Mouse (Mus musculus) right cerebral cortex, adult 18-20 months (tissue): ENCODE results near the gene Pomc.
A peak's percentile ranks its signal among the peaks of the same experiment; 100 is the strongest.
"Not testable (repeated sequence)": the region's sequence is repeated elsewhere in the genome, so short reads cannot be mapped to it uniquely, and the experiment has no call there.

Experiments
- DNase-seq: peaks from one replicate; pipeline ENCODE4 v3.0.0; 2022; ENCODE audit warnings: mixed read lengths

Pomc gene

DNA sequence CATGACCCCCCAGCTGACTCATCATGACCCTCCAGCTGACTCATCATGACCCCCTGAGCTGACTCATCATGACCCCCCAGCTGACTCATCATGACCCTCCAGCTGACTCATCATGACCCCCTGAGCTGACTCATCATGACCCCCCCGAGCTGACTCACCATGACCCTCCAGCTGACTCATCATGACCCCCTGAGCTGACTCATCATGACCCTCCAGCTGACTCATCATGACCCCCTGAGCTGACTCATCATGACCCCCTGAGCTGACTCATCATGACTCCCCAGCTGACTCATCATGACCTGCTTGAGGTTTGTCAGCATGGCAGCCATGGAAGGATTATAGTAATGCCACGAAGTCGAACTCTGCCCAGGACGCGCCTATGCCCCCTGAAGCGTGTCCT, 18.4 kb downstream of the Pomc start:
- not testable (repeated sequence) for DNase-seq

DNA sequence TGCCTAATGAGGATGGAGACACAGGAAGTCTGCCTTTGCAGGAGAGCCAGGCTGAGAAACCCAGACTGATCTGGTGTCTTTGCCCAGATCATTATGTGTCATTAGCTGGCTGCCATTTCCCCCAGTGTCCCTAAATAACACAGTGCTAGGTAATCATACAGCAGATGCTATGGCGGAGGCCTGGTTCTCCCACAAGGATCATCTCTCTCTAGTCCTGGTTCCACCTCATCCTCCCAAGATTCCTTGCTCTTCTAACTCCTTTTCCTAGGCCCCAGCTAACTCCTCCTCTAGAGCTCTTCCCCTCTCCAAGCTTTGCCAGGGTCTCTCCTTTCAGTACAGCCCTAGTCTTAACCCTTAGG, 26.2 kb downstream of the Pomc start:
- DNase-seq, result no peak

DNA sequence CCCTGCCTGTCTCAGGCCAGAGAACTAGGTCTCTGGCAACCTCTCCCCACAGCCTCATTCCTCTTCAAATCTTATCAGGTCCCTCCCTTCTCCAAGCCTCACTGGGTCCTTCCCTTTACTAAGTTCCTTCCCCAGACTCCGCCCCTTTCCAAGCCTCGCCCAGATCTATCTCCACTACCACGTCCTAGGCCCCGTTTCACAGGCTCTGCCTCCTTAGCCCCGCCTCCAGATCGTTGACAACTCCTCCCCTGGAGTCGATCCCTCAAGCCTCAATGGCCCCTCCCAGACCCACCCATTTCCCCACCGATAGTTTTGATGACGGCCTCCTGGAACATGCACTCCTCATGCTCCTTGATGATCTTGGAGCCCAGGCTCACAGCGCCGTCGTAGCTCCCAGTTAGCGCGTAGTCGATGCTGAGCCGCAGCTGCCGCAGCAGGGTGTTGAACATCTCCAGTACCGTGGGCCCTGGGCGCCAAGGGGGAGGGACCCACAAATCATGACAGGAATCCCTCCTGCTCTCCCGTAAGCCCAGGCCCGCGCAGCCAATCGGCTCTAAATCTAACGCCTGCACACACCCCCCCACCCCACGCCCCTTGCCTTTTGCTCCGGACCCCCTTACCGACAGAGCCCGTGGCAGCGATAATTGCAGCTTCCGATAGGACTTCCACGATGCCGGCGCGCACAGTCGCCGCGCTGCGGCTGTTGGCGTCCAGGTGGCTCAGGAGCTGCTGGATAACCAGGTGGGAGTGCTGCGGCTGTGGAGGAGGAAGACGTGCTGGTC, 26.8 kb downstream of the Pomc start:
- peak; percentile 85 for DNase-seq

DNA sequence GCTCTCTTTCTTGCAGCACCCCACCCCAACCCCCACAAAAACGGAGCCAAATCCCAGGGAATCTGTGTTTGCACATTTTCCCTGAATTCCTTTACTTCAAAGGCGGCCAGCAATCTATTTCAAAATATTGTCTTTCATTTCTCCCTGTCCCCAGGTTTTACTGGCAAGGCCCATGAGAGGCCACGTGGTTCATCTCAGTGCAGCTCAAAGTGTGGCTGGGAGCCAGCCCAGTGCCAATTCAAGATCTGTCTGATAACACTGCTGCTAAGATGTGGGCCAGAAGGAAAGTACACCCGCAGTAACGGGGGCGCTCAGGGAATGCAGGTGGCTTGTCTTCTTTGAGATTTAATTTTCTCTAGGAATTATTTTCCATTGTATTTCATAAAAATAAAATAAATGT, 27.5 kb downstream of the Pomc start:
- peak; percentile 68 for DNase-seq

DNA sequence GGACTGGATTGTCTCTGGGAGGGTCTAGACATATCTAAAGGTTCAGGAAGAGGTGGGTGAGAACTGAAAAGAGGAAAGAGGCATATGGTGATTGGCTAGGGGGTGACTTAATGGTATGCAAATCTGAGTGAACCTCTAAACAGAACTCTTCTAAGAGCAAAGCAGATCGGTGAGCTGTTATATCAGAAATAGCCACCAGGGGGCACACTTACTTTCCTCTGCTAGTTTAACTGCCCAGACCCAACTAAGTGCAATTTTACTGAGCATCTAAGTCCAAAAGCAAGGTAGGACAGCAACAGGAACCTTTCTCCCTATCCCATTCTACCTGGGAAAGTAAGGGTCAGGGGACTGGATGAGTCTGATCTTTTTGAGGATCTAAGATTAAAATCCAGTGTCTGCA, 29.0 kb downstream of the Pomc start:
- peak; percentile 85 for DNase-seq

DNA sequence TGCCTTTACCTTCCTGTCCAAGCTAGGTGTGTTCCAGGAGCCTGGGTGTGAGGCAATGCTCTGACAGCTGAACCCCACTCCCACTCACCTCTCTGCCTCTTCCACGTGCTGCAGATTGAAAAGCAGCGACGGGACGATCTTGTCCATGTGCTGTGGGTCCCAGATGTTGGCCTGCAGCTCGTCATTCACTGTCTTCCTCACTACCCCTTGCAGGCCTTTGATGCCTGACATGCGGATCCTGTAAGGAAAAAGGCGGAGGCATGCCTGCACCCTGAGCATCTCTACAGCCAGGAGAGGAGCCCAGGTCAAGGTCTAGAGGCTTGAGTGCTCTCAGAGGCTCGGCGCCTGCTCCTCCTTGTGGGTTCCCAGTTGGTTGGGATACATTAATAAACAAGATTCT, 29.7 kb downstream of the Pomc start:
- no peak for DNase-seq

DNA sequence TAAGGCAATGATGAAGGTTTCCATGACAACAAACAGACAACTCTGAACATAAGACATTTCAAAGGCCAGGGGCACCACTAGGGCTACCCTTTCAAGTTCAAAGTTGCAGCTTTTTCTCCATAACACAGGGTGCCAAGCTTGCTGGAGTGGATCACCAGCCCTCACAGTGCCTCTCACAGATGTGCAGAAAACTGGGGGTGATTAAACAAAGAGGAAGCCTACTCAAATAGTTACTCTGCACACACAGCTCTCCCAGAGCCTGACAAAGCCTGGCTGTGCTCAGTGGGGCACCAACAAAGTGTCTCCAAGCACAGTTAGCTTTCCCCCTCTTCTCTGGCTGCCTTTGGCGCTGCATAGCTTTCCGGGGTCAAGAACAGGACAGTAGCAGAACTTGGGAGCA, 35.2 kb downstream of the Pomc start:
- DNase-seq, result no peak

DNA sequence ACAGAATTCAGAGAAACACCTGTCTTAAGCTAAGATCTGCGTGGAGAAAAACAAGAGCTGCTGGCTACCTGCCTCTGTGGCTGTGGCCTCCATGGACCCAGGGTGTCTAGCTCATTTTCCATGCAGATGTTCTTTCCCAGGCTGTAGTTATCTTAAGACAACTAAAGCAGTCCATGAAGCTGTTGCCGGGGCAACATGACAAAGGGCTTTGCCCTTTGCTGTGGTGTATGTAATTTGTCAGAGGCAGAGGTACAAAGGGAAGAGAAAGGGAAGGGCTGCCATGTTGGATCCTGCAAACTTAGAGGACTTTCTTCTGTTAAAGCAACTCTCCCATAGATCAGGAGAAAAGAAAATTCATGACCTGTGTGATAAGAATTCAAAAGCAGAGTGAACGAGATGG, 36.3 kb downstream of the Pomc start:
- DNase-seq, result no peak

DNA sequence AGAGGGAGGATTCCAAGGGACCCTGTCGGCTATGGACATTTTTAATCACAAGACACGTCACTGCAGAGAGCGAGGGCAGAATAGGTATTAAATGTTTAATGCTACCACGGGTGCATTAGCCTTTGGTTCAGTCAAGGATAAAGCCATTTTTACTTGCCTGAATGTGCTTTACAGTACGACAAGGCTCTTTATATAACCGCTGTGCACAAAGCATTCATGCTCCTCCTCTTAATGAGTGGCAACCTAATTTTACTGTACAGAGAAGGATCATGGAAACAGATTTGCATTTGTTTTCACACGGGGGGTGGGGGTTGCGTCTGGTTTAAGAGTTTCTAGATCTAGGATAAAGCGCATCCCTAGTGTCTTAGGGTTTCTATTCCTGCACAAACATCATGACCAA, 42.0 kb downstream of the Pomc start:
- DNase-seq, result no peak

DNA sequence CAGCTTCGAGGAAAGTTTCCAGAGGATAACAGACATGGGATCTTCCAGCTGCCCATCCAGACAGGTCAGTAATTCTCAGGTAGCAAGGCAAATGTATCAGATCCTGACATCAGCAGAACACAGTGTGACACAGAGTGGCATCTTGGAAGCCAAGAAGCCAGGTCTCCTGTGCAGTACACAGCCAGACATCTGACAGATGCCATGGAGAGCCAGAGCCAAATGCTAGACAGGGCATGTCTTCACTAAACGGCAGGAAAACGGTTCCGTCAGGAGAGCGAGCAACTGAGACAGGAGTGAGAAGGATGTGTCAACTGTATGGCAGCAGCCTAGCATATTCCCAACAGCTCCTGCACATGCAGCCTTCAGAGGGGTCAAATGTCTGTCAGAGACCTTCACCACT, 45.7 kb downstream of the Pomc start:
- DNase-seq, result no peak

DNA sequence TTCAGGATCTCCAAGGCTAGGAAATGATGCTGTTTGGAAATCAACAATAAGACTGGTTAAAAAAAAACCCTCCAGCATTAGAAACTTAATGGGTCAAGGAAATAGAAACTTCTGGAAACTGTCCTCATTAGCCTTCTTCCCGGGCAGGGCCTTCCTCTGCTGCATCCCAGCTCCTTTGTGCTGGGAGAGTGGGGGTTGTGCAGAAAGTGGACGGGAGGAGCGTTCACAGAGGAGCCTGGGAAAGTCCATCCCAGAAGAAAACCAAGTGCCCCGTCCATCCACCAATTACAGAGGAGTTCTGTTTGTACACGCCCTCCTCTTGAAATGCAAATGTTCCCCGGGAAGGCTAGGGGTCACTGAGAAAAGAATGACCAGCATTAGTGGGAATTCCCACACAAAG, 49.9 kb downstream of the Pomc start:
- no peak for DNase-seq

DNA sequence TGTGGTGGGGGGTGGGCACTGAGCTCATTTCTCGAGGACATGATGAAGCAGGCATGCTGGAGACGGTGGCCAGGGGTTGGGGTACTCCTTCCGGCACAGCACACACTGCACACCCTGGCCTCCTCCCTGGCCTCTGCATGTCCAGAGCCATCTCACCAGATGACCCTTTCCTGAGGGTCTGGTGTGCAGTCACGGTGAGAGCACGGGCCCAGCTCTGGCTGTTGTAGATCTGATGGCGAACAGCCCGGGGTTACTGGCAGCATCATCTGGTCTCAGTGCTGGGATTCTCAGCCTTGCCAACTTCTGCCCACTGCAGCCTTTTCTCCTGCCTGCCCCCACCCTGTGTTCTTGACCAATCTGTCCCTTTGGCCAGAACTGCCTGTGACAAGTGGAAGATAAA, 51.3 kb downstream of the Pomc start:
- DNase-seq, result peak; percentile 51

DNA sequence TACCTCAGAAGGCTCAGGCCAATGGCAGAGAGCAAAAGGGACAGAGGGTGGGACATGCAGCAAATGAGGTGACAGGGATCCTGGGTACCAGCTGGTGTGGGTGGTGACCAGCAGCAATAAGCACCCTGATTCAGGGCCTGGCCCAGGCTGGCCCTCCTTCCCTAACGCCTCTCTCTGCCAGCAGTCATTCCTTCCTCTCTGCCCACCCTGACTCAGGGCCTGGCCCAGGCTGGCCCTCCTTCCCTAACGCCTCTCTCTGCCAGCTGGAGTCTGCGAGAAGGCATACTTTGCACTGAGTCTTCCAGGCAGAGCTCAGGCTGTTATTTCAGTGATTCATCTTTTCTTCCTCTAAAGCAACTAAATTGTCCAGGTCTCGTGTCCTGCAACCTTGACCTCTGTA, 52.4 kb downstream of the Pomc start:
- DNase-seq, result peak; percentile 46

DNA sequence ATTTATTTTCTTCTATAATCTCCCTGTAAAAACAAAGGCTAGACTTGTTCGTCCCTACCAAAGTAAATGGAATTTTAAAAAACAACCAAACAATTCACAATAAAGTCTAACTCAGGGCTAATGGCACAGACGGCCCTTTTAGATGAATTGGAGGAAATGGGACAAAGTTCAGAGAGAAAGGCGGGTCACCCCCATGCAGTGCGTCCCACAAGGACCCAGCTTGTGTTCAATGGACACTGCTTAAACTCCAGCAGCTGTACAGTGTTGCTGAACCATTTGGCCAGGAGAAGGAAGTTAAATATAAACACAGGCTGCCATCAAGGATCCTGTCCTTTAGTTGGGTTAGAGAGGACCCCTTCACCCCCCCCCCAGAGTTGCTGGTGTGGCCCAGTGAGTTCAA, 53.0 kb downstream of the Pomc start:
- DNase-seq, result no peak

DNA sequence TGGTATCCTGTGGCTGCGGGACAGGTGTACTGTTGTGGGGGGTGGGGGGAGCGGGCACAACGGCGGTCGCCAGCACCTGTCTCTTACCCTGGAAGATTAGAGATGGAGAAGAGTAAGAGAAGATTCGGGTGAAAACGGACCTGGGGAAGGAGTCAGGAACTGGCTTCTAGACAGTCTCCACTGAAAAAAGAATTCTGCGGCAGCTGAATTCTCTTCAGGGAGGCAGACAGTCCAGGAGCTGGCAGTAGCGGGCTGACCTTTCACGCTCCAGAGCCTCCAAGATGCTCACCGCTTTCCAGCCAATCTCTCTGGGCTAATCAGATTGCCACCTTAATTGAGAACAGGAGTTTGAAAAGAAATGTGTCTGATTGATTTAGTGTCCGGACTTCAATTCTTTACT, 54.0 kb downstream of the Pomc start:
- DNase-seq, result no peak
